Mouse (Mus musculus): ENCODE data around the gene Wdfy4. TPM values are rescaled to one million over a fixed set of nuclear protein-coding genes. Genes with fewer than 3 reads are reported as not detected.

The Wdfy4 gene
- total and polyA plus RNA-seq, 3 experiments, result 27.0 to 34.8 (median 30.9) TPM

DNA sequence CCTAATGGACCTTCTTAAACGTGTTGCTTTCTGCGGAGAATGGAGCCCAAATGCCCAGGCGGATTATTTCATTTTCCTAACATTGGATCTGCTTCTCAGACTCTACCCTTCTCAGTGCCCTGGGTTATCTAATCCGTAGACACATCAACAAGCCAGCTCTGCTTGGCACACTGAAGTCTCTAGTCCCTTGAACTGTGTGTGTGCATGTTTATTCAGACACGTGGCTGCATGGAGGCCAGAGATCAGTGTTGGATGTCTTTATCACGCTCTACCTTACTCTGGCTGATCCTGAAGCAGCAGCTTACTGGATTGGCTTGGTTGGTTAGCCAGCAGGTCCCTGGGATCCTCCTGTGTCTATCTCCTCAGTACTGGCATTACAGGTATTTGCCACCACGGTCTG is 113.0 kb downstream of the Wdfy4 start:
- DNase-seq (ENCODE audit: low read depth, low spot score), result no peak
- Histone ChIP-seq H3K9me3 (replicated peaks; ENCODE audit: insufficient read depth, low read length) (no peaks in the 10 kb centered on the region), H3K79me2 (ENCODE audit: control insufficient read depth, insufficient read depth, low read length, poor library complexity) (no peaks in the 10 kb centered on the region), H3K27me3 (ENCODE audit: control insufficient read depth in 1 of 2, insufficient read depth in 2 of 2, low read length in 2 of 2) (no peaks in the 10 kb centered on the region), H3K9ac (ENCODE audit: control insufficient read depth, low read depth, low read length, poor library complexity, severe bottlenecking) (no peak overlapping the region), H3K36me3 (ENCODE audit: control insufficient read depth in 1 of 2, insufficient read depth in 2 of 2, low read length in 2 of 2) (peaks cover 0 to 10% of the 10 kb centered on the region in 2 experiments; a peak in 2 of 4 replicates), H3K4me1 (ENCODE audit: control insufficient read depth in 1 of 2, insufficient read depth in 2 of 2, low read length in 2 of 2) (peaks cover 11 to 12% of the 10 kb centered on the region in 2 experiments), H3K27ac (ENCODE audit: control insufficient read depth, low read depth, low read length) (no peak overlapping the region), H3K4me3 (ENCODE audit: control insufficient read depth in 1 of 2, insufficient read depth in 1 of 2, low read depth in 2 of 2, low read length in 2 of 2) (no peak overlapping the region)
- TF ChIP-seq JUND (IDR thresholded peaks at IDR 0.05; ENCODE audit: low read depth, low read length), result no peak

DNA sequence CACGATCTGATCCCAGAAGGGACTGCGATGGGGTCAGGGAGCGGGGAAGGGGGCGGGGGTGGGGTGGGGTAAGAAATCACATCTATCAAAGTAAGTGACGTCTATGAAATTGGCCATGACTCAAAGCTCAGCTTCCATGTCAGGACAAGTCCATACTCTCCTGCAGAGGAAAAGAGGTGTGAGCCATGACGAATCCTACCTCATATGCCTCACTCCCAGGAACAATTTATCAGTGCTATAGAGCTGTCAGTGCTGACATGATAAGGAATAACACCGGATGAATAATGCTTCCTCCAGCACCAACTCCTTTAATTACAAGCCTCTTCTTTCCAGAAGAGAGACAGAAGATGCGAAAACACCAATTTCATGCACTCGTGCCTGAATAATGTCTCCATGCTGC is 117.6 kb downstream of the Wdfy4 start:
- peaks cover 0 to 1% of the 10 kb centered on the region in 2 experiments; a peak in 1 of 4 replicates for H3K4me1 ChIP-seq (ENCODE audit: control insufficient read depth in 1 of 2, insufficient read depth in 2 of 2, low read length in 2 of 2)
- DNase-seq (ENCODE audit: low read depth, low spot score), result no peak
- H3K9ac ChIP-seq (ENCODE audit: control insufficient read depth, low read depth, low read length, poor library complexity, severe bottlenecking), result no peak overlapping the region
- no peaks in the 10 kb centered on the region for H3K36me3 ChIP-seq (ENCODE audit: control insufficient read depth in 1 of 2, insufficient read depth in 2 of 2, low read length in 2 of 2)
- H3K4me3 ChIP-seq (ENCODE audit: control insufficient read depth in 1 of 2, insufficient read depth in 1 of 2, low read depth in 2 of 2, low read length in 2 of 2), result no peak overlapping the region
- H3K79me2 ChIP-seq (ENCODE audit: control insufficient read depth, insufficient read depth, low read length, poor library complexity), result no peaks in the 10 kb centered on the region
- H3K27ac ChIP-seq (ENCODE audit: control insufficient read depth, low read depth, low read length), result no peak overlapping the region
- no peaks in the 10 kb centered on the region for H3K9me3 ChIP-seq (replicated peaks; ENCODE audit: insufficient read depth, low read length)
- TF ChIP-seq EP300 (IDR thresholded peaks at IDR 0.05; ENCODE audit: low read depth in 1 of 2, low read length in 2 of 2), result no peak
- no peak for TF ChIP-seq TAL1 (IDR thresholded peaks at IDR 0.05; ENCODE audit: low read length)
- TF ChIP-seq ZC3H11A (IDR thresholded peaks at IDR 0.05; ENCODE audit: low read depth, low read length), result no peak
- no peak for TF ChIP-seq ZMIZ1 (IDR thresholded peaks at IDR 0.05; ENCODE audit: low read depth, low read length)
- TF ChIP-seq CHD1 (IDR thresholded peaks at IDR 0.05; ENCODE audit: low read depth, low read length), result no peak
- no peak for TF ChIP-seq ZNF384 (IDR thresholded peaks at IDR 0.05; ENCODE audit: low read depth, low read length)
- no peak for TF ChIP-seq BHLHE40 (IDR thresholded peaks at IDR 0.05; ENCODE audit: borderline replicate concordance, low read depth, low read length)
- no peak for TF ChIP-seq GATA1 (IDR thresholded peaks at IDR 0.05; ENCODE audit: low read depth, low read length)
- H3K27me3 ChIP-seq (ENCODE audit: control insufficient read depth in 1 of 2, insufficient read depth in 2 of 2, low read length in 2 of 2), result no peaks in the 10 kb centered on the region

DNA sequence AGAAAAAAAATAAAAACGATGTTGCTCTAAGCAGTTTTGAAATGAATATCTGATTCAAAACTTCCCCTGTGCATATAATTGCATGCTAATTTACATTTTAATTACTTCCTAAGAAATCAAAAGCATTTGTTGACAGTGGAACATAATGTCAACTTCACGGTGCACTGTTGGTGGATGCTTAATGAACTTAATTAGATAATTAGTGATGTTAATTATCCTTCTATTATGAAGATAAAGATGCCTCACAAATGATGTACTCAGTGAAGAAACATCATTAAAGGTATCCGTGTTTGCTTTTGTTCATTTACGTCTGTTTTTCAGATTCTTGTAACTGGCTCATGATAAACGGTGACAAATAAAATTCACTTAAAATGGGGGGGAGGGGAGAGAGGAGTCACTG is 122.3 kb downstream of the Wdfy4 start:
- no peak for DNase-seq (ENCODE audit: low read depth, low spot score)
- H3K4me3 ChIP-seq (ENCODE audit: control insufficient read depth in 1 of 2, insufficient read depth in 1 of 2, low read depth in 2 of 2, low read length in 2 of 2), result no peak overlapping the region
- H3K4me1 ChIP-seq (ENCODE audit: control insufficient read depth in 1 of 2, insufficient read depth in 2 of 2, low read length in 2 of 2), result no peaks in the 10 kb centered on the region
- TF ChIP-seq CHD1 (IDR thresholded peaks at IDR 0.05; ENCODE audit: low read depth, low read length), result no peak
- no peak for TF ChIP-seq USF1 (IDR thresholded peaks at IDR 0.05; ENCODE audit: low read depth, low read length)
- no peak for TF ChIP-seq MEF2A (IDR thresholded peaks at IDR 0.05; ENCODE audit: extremely low read depth, insufficient replicate concordance, low read depth, low read length, poor library complexity, severe bottlenecking)
- TF ChIP-seq GABPA (IDR thresholded peaks at IDR 0.05; ENCODE audit: low read depth, low read length), result no peak
- no peak for TF ChIP-seq MAX (IDR thresholded peaks at IDR 0.05; ENCODE audit: low read length)
- no peak for TF ChIP-seq ETS1 (IDR thresholded peaks at IDR 0.05; ENCODE audit: low read depth, low read length)
- no peak for TF ChIP-seq ZMIZ1 (IDR thresholded peaks at IDR 0.05; ENCODE audit: low read depth, low read length)
- no peak for TF ChIP-seq CHD2 (IDR thresholded peaks at IDR 0.05; ENCODE audit: low read length)
- H3K79me2 ChIP-seq (ENCODE audit: control insufficient read depth, insufficient read depth, low read length, poor library complexity), result no peaks in the 10 kb centered on the region
- H3K27me3 ChIP-seq (ENCODE audit: control insufficient read depth in 1 of 2, insufficient read depth in 2 of 2, low read length in 2 of 2), result no peaks in the 10 kb centered on the region
- H3K36me3 ChIP-seq (ENCODE audit: control insufficient read depth in 1 of 2, insufficient read depth in 2 of 2, low read length in 2 of 2), result no peaks in the 10 kb centered on the region
- no peaks in the 10 kb centered on the region for H3K9me3 ChIP-seq (replicated peaks; ENCODE audit: insufficient read depth, low read length)
- H3K27ac ChIP-seq (ENCODE audit: control insufficient read depth, low read depth, low read length), result no peak overlapping the region
- H3K9ac ChIP-seq (ENCODE audit: control insufficient read depth, low read depth, low read length, poor library complexity, severe bottlenecking), result no peak overlapping the region
